Comparison of ENCODE assay signal across 1 mouse cellular context in genomic region chr11:5095877-5096276, GRCm38 (mm10).
TF ChIP-seq lines count a peak whose summit lies in the region.

No protein-coding gene starts in this region.

TF ChIP-seq in ES-E14, 5 proteins besides CTCF, POLR2A, EP300 and RAD21 (continued from another document):
- no peak for TF ChIP-seq ZNF384 (IDR thresholded peaks at IDR 0.05; ENCODE audit: low read depth, low read length)
